Mouse (Mus musculus) cerebellum, postnatal 14 days (tissue): ENCODE measurements around the gene Acvr2a.

Experiments
- DNase-seq, 2 experiments: peaks; one replicate each; pipeline ENCODE4 v3.0.0; 2021; ENCODE audit warnings: mixed read lengths in 2 of 2

Acvr2a gene

DNA sequence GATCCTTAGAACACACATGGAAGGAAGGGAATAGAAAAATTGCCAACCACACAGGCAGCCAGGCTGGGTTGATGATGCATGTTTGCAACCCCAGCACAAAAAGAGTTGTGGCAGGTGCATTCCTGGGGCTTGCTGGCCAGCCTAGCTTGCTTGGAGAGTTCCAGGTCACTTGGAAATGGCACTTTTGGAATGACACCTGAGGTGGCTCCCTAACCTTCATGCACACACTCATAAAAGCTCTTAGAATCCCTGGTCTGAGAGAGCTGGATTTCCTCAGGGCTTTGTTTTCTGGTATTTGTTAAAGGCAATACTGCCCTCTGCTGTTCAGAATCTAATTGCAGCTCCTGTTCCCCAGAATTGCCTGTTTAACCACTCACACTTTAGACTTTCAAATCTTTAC lies 72.0 kb downstream of the Acvr2a start:
- peak; percentile 82 to 83 for DNase-seq

DNA sequence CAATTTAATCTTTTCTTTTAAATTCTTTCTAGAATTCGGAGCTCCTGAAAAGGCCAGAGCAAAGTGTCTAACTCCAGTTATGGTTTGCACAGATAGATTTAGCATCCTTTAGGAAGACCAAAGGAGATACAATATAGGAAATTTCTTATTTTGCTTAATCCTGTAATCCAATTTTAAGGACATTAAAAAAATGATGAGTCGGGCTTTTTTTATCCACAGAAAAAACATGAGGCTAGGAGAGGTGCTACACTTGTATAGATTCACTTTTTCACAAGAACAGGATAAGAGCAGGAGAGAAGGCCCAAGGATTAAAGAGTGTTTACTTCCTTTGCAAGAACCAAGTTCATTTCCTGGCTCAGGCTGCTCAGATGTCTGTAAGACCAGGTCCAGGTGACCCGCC lies 81.3 kb downstream of the Acvr2a start:
- DNase-seq = no peak

DNA sequence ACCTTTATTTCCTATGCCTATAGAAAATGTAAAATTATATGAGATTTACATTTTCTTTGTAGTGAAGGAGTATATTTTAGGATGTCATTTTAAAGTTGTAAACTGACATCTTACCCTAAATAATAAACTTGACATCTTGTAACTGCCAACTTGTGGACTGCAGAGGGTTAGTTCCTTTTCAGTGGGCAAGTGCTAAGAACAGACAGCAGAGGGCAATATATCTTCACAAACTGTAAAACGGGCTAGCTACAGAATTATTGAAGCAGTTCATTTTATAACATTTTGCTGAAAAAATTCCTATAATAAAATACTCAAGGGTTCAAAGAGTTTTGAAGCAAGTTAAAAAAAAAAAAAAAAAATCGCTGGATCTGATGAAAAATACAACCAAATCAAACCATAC lies 95.0 kb downstream of the Acvr2a start:
- DNase-seq = peak; percentile 21 to 39

DNA sequence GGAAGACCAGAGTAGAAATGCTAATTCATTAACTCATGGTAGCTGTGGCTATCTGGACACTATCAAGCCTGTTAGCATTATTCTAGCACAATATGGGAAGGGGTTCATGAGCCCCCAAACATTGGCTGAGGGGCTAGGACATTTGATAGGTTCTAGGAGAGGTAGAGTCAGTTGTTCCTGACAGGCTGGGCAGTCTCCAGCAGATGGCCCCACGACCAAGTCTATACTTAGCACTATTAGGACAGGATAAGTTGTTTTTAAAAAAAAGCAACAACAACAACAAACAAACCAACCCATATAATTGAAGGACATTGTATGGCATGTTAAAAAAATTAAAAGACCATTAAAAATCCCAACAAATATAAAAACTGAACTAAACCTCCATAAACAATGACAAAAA lies 100.3 kb downstream of the Acvr2a start:
- DNase-seq = peak; percentile 9 to 21

DNA sequence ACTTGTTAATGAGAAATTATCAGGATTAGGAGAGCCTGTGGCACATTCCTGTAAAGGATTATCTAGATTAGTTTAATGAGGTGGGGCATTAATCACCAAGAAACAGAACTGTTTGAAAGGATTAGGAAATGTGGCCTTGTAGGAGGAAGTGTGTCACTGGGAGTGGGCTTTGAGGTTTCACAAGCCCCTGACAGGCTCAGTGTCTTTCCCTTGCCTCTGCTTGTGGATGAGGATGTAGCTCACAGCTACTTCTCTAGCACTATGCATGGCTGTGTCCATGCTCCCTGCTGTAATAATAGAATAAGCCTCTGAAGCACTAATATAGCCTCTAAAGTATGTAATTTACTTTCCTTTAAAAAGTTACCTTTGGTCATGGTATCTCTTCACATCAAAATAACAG lies 101.9 kb downstream of the Acvr2a start:
- DNase-seq = no peak

DNA sequence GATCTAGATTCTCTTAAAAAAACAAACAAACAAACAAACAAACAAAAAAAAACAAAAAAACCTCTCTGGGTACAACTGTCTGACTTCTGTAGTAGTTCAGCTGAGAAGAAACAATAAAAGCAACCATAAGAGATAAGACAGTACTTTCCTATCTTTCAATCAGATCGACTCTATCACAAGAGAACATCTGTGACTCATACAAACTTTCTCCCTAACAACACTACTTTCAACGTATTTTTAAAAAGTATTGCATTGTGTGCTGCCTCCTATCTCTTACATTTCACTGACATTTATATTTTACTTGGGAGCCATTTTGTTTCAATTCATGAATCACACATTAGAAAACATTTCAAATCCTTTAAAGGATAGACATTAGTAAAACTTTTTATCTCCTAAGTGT lies 121.1 kb downstream of the Acvr2a start:
- DNase-seq = no peak

DNA sequence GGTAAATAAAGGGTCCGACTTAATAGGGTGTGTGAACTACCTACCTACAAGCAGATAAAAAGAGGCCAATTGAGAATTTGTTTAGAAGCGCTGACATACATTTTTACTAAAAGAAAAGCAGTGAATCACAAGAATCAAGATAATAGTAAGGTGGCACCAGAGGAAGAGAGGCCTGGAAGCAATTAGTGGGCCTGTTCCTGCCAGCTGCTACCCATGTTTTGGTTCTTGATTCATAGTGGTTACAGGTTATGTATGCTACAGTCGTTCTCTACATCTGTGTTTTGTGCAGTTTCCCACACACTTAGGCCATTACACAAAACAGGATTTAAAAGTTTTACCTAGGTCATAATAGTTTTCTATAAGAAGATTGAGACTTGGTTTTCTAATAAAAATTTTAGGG lies 133.9 kb downstream of the Acvr2a start:
- no peak for DNase-seq

DNA sequence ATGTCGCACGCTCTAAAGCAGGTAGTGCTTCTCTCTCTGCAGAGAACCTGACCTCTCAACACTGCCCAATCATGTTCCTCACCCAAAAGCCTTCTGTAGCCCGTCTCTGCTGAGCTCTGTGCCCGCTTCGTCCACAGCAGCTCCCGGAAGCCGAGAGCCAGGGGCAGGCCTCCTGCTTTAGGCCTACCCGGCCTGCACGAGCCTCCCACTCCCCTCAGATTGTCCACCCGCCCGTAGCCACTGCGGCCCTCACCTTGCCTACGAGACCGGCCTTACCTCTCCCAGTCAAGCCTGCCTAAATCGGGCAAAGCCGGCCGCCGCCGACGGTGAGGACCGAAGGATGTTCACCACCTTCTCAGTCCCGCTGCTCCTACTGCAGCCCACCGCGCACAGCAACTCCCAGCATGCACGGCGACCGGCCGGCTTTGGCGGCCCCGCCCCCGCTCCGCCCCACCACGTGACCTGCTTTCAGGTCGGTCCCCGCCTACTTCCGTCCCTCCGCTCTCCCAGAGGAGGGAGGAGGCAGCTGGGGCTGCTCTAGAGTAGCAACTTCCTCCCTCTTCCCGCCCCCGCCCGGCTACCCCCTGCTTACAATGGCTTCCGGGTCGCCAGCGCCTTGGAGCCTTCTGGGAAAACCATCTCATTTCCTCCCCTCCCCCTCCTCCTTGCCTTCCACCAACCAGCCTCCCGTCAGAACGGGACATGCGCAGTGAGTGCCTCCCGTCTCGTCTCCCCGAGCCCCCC lies 135.1 kb downstream of the Acvr2a start, which contains the start of gene Mbd5:
Mbd5 (plus strand) TSS at position 668 of the 744 bp plus-strand sequence.
- DNase-seq = peak; percentile 99 to 100

DNA sequence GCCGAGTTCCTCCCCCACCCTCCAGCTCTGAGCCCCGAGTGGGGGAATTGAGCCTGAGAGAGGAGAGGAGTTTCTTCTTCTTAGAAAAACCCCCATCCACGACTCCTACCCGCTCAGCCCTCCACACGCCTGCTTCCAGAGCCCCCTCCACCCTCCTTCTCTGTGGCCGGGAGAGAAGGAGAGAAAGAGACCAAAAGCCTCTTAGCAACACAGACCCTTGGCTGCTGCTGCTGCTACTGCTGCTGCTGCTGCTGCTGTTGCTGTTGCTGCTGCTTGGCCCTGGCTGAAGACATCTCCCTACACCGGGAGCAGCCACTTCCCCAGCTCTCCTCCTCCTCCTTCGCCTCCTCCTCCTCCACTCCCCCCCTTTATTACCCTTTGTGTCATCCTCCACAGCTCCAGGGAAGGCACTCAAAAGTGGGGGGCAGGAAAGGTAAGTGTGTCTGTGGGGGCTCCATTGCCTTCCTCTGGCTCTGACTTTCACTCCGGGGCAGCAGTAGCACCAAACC lies 135.9 kb downstream of the Acvr2a start:
- no peak for DNase-seq

DNA sequence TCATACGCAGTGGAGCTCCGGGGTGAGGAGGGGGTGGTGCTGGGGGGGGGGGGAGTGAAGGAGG lies 136.2 kb downstream of the Acvr2a start, which contains the start of gene Orc4:
Orc4 (minus strand) TSS at position 26 of the 64 bp plus-strand sequence.
- no peak for DNase-seq

DNA sequence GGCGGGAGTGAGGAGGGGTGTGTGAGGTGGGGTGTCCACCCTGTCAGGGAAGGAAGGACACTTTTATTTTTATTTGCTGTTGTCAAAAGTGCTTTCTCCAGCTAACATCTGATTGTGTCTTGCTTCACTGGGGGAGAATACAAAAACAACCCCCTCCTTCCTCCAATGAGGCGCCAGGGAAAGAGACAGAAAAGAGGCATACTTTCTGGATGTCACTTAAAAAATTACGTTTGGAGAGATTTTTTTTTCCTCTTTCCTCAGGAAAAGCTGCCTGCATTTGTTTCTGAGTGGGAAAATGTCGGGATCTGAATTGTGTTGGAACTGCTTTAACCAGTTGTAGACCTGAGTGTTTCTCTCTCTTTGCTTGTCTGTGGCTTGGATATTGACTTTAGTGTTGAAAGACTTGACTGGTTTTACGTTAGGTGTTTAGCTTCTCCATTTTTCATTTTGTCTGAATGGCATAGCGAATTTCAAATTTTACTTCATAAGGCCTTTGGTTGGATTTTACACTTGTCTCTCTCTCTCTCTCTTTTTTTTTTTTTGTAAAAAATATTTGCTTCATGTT lies 136.5 kb downstream of the Acvr2a start:
- no peak for DNase-seq
